Mouse (Mus musculus) kidney, embryonic 16.5 days (tissue): ENCODE data around the gene Fmo6. TPM values are rescaled to one million over a fixed set of nuclear protein-coding genes. Genes with fewer than 3 reads are reported as not detected.

Experiments used
- polyA plus RNA-seq: library from polyadenylated mRNA; unstranded; fragments of >200 nt; fragmentation: Nextera tagmentation; extraction: Ambion mirVana; gene quantifications from 2 replicates; pipeline ENCODE4 v1.2.1, GENCODE M21; 2015

The Fmo6 gene
- polyA plus RNA-seq, 1 experiment from 2014 or later: 0.20 TPM

Other genes starting within 250 kb of the Fmo6 start
- gene Prrc2c, start 197.0 kb downstream of the Fmo6 start, polyA plus RNA-seq: 124 and 144 TPM in 2 replicates
- 1.7 and 2.1 TPM in 2 replicates for gene Fmo4, start 123.5 kb downstream of the Fmo6 start, polyA plus RNA-seq
- 62.7 and 65.9 TPM in 2 replicates for gene Fmo1, start 70.9 kb downstream of the Fmo6 start, polyA plus RNA-seq
- gene Fmo2, start 38.8 kb downstream of the Fmo6 start, polyA plus RNA-seq: 6.5 and 9.3 TPM in 2 replicates
- gene Fmo3, start 47.0 kb upstream of the Fmo6 start, polyA plus RNA-seq: not detected in 2 replicates
- gene Mroh9, start 148.2 kb upstream of the Fmo6 start, polyA plus RNA-seq: not detected in 2 replicates